Mouse (Mus musculus) kidney, adult 11 months (tissue): Measurements from ENCODE around the gene Josd1.

Source experiments
- DNase-seq: peaks from one replicate; pipeline ENCODE4 v3.0.0; 2022

Josd1 gene

DNA sequence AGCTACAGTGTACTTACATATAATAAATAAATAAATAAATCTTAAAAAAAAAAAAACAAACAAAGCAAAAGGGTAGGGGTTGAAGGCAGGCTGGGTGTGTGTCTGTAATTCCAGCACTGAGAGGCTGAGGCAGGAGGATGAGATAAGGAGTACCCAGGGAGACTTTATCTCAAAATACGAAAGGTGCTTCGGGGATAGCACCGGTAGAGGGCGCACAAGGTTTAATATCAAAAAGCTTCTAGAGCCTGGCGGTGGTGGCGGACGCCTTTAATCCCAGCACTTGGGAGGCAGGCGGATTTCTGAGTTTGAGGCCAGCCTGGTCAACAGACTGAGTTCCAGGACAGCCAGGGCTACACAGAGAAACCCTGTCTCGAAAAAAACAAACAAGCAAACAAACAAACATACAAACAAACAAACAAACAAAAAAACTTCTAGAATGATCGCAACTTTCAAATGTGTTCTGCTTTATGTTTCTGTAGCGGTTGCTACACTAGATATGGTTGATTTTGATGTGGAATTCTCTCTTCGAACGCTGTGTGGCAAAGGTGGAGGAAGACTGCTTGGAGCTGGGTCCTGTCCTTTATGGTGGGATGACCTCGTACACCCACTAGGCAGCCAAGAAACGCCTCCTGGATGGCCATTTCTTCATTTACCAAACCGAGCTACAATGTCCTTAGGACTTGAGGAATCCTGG is 29.7 kb downstream of the Josd1 start:
- DNase-seq, result peak; percentile 79

DNA sequence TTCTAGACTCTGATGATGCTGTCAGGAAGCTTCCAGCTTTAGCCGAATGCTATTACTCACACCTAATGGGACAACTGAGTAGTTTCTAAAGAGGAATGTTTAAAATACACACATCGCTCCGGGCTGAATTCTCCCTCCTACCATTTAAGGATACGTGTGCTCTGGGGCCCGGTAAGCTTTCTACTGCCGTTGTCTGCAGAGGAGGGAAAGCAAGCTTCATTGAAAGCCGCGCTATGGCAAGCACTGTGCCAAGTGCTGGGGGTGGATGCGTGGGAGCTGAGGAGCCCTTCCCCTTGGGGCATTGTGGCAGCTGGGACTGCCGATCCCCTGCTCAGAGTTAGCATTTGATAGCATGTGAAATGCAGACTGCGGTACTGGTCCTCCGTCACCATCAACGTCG is 31.3 kb downstream of the Josd1 start:
- no peak for DNase-seq

DNA sequence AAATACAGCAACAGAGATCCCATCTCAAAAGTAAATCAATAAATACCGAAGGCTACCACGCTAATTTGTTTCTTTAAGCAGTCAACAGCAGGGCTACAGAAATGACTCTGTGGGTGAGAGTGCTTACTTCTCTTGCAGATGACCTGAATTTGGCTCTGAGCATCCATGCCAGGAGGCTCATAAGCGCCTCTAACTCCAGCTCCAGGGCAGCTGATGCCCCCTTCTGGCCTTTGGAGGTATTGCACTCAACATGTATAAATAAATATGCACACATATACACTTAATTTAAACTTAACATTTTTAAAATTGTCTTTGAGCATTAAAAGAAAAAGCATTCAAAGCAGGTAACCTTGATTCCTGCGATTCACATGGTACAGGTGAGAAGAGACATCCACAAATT is 36.2 kb downstream of the Josd1 start:
- DNase-seq, result no peak

DNA sequence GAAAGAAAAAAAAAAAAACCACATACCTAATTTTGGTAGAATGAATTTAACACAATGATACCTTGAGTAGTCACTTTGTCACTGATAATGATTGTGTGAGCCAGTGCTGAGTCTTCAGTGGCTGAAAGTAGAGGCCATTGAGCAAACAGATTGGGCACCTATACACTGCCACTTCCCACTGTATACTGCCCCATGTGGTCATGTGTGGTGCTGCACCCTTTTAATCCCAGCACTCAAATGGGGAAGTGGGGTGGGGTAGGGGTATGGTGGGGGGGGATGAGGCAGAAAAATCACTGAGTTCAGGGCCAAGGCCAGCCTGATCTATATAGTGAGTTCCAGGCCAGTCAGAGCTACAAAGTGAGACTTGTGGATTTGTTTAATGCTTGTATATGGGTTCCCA is 37.1 kb downstream of the Josd1 start:
- DNase-seq, result no peak

DNA sequence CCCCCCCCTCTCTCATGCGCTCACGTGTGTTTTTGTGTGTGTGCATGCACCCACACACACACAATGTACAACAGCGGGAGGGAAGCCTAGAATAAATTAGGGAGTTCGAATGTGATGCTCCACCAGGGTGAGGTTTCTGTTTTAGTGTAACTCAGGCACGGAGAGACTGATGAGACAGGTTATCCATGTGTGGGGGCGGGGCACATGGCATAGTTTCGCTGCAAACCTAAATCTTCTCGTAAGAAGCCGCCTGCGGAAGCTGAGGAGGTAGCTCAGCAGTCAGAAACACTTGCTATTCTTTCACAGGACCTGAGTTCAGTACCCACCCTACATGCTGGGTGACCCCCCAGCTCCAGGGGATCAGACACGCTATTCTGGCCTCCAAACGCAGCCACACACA is 39.6 kb downstream of the Josd1 start:
- DNase-seq, result no peak

DNA sequence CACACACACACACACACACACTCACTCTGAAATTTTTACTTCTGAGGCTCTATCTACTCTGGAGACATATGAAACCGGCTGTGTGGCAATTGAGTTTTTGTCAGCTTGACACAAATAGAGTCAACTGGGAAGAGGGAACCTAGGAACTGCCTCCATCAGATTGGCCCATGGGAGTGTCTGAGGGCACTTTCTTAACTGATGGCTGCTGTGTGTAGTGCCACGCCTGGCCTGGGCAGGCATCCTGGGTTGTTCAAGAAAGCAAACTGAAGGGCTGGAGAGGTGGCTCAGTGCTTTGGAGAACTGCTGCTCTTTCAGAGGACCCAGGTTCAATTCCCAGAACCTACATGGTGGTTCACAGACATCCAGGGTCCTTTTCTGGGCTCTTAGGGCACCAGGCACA is 42.2 kb downstream of the Josd1 start:
- no peak for DNase-seq

DNA sequence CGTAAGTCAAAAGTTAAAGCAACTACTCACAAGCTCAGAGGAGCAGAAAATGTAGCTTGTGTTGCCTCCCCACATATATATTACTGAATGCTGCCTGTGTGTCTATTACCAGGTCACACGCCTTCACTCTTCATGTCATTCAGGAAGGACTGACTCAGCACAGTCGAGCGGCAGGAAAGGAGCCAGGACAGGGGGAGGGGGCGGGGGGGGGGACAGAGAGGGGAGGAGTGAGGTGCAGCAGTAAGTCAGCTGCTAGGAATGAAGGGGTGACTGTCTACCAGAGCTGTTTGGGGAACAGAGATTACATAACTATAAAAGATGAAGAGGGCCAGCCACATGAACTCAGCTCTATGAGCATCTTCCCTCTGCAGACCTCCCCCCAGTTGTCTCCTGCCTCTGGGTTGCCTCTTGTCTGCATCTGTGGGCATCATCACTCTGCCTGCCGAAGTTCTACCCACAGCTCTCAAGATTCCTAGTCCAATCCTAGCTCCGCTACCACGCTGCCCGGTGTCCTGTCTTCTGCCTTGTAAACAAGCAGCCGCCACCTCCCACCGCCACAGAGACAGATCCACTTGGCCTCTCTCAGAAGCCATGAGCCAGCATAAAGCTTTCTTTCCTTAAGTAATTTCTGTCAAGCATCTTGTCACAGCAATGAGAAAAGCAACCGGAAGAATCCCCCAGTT is 46.4 kb downstream of the Josd1 start:
- no peak for DNase-seq

DNA sequence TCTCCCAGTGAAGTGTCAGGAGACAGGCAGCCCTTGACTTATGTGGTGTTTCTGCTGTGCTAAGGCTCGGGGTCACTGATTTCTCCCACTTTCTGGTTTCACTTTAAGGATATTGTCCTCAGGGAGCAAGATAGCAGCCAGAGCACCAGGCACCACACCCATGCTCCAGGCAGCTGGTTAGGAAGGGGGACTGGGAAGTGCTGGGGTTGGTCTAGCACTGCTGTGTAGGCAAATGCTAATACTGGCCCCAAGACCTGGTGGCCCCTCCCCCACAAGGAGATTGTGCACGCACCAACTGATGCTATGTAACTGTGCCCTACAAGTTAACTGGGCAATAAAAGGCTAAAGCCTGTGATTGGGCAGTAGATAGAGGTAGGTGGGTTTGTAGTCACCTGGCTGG is 57.2 kb downstream of the Josd1 start:
- no peak for DNase-seq
